Mouse (Mus musculus): Measurements from ENCODE around the gene Atp8a1. TPM values are rescaled to one million over a fixed set of nuclear protein-coding genes. Genes with fewer than 3 reads are reported as not detected.
A peak's percentile ranks its signal among the peaks of the same experiment; 100 is the strongest.

The Atp8a1 gene
- total and polyA plus RNA-seq, 2 experiments from 2014 or later: 30.9 to 83.8 TPM

DNA sequence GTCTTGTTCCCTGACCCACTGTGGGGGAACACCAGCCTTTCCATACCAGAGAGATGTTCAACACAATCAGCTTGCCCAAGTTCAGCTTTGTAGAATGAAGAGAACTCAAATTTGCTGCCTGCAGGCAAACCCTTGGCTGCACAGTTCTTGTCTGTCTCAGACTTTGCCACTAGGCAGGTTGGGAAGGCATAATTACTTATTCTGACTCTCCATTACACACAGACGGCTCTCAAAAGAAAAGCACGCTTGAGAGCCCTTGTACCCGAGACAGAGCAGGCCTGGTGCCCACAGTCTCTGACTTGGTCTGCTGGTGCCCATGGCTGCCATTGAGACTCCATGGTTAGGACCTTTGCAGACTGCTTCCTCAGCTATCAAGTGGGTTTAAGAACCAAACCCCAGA, 212.9 kb downstream of the Atp8a1 start:
- Histone ChIP-seq H3K4me2 (ENCODE audit: low read depth) (no peak overlapping the region), H3K4me3 (ENCODE audit: low read depth, low read length) (no peak overlapping the region), H3K27me3 (ENCODE audit: insufficient read depth, low read length) (no peaks in the 10 kb centered on the region), H3K27ac (ENCODE audit: low read depth, low read length) (no peak overlapping the region), H3K4me1 (ENCODE audit: insufficient read depth) (no peaks in the 10 kb centered on the region), H3K9me3 (ENCODE audit: low read length) (no peaks in the 10 kb centered on the region), H3K36me3 (ENCODE audit: insufficient read depth) (peaks cover 18% of the 10 kb centered on the region; the same call in 1 of the 2 replicates), H3K9ac (no peak overlapping the region)
- ATAC-seq: peak; percentile 67
- WGBS: 13% methylated on average over 3 of the region's 3 CpGs
- no peak for DNase-seq
- no peak for TF ChIP-seq CTCF (IDR thresholded peaks at IDR 0.05; ENCODE audit: low read depth)

- Histone ChIP-seq H3K4me2 (ENCODE audit: low read depth) (0 out of 2 replicates have a peak overlapping the region, but pooled peaks have one; percentile 10), H3K4me1 (ENCODE audit: insufficient read depth) (no peaks in the 10 kb centered on the region), H3K36me3 (ENCODE audit: insufficient read depth) (peaks cover 19% of the 10 kb centered on the region), H3K9ac (no peak overlapping the region), H3K9me3 (ENCODE audit: low read length) (no peaks in the 10 kb centered on the region), H3K27me3 (ENCODE audit: insufficient read depth, low read length) (no peaks in the 10 kb centered on the region), H3K27ac (ENCODE audit: low read depth, low read length) (no peak overlapping the region), H3K4me3 (ENCODE audit: low read depth, low read length) (no peak overlapping the region)
- ATAC-seq: peak; percentile 25
- no peak for TF ChIP-seq CTCF (IDR thresholded peaks at IDR 0.05; ENCODE audit: low read depth)
- 14% methylated on average over 10 of the region's 10 CpGs for WGBS
- no peak for DNase-seq
Observed at GRCm38 (mm10) chr5:67633831-67634268, 213.4 kb downstream of the Atp8a1 start.

DNA sequence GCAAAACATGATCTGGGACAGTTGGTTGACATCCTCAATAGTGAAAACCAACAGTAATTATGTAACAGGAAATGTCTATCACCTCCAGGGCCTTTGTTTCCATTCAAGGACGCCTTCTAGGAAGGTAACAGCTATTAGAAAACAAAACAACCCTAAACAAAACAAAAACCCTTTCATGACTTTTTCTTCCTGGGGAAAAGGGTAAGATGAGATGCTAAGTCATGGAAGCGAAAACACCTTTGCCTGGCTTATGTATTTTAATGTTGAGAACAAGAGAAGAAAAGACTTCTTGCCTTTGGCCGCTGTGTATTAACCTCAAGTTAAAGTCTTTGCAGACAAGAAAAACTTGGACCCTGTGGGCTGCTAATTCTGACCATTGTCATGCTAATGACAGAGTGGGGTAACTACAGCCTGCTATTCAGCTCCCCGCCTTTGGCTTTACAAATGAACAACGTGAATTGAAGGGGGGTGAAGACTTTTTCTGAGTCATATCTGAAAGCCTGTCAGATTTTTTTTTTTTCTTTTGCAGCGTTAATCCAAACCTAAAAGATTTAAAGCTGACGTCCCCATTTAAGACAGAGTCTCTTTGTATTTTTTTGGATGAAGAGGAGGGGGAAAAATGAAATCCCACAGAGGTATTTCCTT, 214.0 kb downstream of the Atp8a1 start:
- Histone ChIP-seq H3K4me1 (ENCODE audit: insufficient read depth) (no peaks in the 10 kb centered on the region), H3K4me3 (ENCODE audit: low read depth, low read length) (no peak overlapping the region), H3K9me3 (ENCODE audit: low read length) (no peaks in the 10 kb centered on the region), H3K27ac (ENCODE audit: low read depth, low read length) (no peak overlapping the region), H3K9ac (no peak overlapping the region), H3K36me3 (ENCODE audit: insufficient read depth) (peaks cover 22% of the 10 kb centered on the region), H3K27me3 (ENCODE audit: insufficient read depth, low read length) (no peaks in the 10 kb centered on the region), H3K4me2 (ENCODE audit: low read depth) (0 out of 2 replicates have a peak overlapping the region, but pooled peaks have one; percentile 10)
- 11% methylated on average over 7 of the region's 7 CpGs for WGBS
- DNase-seq (no peak), ATAC-seq (peak; percentile 18; the same call in 1 of the 2 replicates)
- no peak for TF ChIP-seq CTCF (IDR thresholded peaks at IDR 0.05; ENCODE audit: low read depth)

DNA sequence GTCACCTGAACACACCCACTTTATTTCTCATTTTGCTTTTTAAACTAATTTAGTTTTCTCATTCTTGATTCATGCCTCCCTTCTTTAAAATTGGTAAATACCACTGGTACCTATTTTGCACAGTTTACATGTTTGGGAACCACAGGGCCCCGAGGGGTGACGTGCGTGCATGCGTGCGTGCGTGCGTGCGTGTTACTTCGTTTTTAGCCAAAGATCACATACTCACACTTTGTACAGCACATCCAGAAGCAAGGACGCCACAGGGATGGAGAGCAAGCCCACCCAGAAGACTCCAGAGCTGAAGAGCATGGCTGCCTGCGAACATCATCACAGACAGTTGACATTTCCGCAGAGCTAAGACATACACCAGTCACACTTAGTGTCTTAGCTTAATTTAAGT, 216.0 kb downstream of the Atp8a1 start:
- ATAC-seq (no peak), DNase-seq (no peak)
- TF ChIP-seq CTCF (IDR thresholded peaks at IDR 0.05; ENCODE audit: low read depth): no peak
- Histone ChIP-seq H3K27me3 (ENCODE audit: insufficient read depth, low read length) (no peaks in the 10 kb centered on the region), H3K4me2 (ENCODE audit: low read depth) (no peak overlapping the region), H3K9me3 (ENCODE audit: low read length) (no peaks in the 10 kb centered on the region), H3K4me3 (ENCODE audit: low read depth, low read length) (no peak overlapping the region), H3K9ac (no peak overlapping the region), H3K4me1 (ENCODE audit: insufficient read depth) (no peaks in the 10 kb centered on the region), H3K36me3 (ENCODE audit: insufficient read depth) (peaks cover 16% of the 10 kb centered on the region), H3K27ac (ENCODE audit: low read depth, low read length) (no peak overlapping the region)
- 94% methylated on average over 12 of the region's 12 CpGs for WGBS

DNA sequence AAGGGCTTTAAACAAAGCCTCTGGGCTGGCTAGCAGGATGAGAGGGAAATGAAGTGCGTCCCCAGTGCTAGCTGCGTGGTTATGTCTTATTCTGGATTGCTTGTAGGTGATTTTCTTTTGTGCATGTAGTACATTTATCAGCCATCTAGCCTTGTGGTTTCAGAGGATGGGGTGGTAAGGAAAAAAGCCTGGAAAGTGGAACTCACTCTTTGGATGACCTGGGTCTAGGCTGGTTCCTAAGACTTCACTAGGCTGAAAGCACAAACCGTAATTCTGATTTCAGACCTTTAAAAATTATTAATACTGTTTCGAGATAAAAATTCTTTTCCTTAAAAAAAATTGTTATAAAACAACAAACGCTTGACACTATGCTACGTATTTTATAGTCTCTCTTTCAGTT, 217.4 kb downstream of the Atp8a1 start:
- TF ChIP-seq CTCF (IDR thresholded peaks at IDR 0.05; ENCODE audit: low read depth): no peak
- WGBS: 91% methylated on average over 6 of the region's 6 CpGs
- DNase-seq (no peak), ATAC-seq (no peak)
- Histone ChIP-seq H3K36me3 (ENCODE audit: insufficient read depth) (peaks cover 15% of the 10 kb centered on the region), H3K4me3 (ENCODE audit: low read depth, low read length) (no peak overlapping the region), H3K27ac (ENCODE audit: low read depth, low read length) (no peak overlapping the region), H3K4me2 (ENCODE audit: low read depth) (no peak overlapping the region), H3K9ac (no peak overlapping the region), H3K9me3 (ENCODE audit: low read length) (no peaks in the 10 kb centered on the region), H3K27me3 (ENCODE audit: insufficient read depth, low read length) (no peaks in the 10 kb centered on the region), H3K4me1 (ENCODE audit: insufficient read depth) (no peaks in the 10 kb centered on the region)

- H3K9ac ChIP-seq: no peak overlapping the region
- H3K4me3 ChIP-seq (ENCODE audit: low read depth, low read length): no peak overlapping the region
- ATAC-seq (no peak), DNase-seq (no peak)
- peaks cover 15% of the 10 kb centered on the region for H3K36me3 ChIP-seq (ENCODE audit: insufficient read depth)
- no peak for TF ChIP-seq CTCF (IDR thresholded peaks at IDR 0.05; ENCODE audit: low read depth)
- H3K4me1 ChIP-seq (ENCODE audit: insufficient read depth): no peaks in the 10 kb centered on the region
- H3K27me3 ChIP-seq (ENCODE audit: insufficient read depth, low read length): no peaks in the 10 kb centered on the region
- no peak overlapping the region for H3K27ac ChIP-seq (ENCODE audit: low read depth, low read length)
- WGBS: 67% methylated on average over 7 of the region's 7 CpGs
- no peak overlapping the region for H3K4me2 ChIP-seq (ENCODE audit: low read depth)
- H3K9me3 ChIP-seq (ENCODE audit: low read length): no peaks in the 10 kb centered on the region
Observed at GRCm38 (mm10) chr5:67629440-67629839, 217.8 kb downstream of the Atp8a1 start.

- H3K36me3 ChIP-seq (ENCODE audit: insufficient read depth): peaks cover 15% of the 10 kb centered on the region
- no peak overlapping the region for H3K27ac ChIP-seq (ENCODE audit: low read depth, low read length)
- no peak overlapping the region for H3K4me3 ChIP-seq (ENCODE audit: low read depth, low read length)
- no peak overlapping the region for H3K4me2 ChIP-seq (ENCODE audit: low read depth)
- DNase-seq (no peak), ATAC-seq (no peak)
- no peak for TF ChIP-seq CTCF (IDR thresholded peaks at IDR 0.05; ENCODE audit: low read depth)
- no peak overlapping the region for H3K9ac ChIP-seq
- WGBS: 79% methylated on average over 9 of the region's 9 CpGs
- H3K27me3 ChIP-seq (ENCODE audit: insufficient read depth, low read length): no peaks in the 10 kb centered on the region
- no peaks in the 10 kb centered on the region for H3K9me3 ChIP-seq (ENCODE audit: low read length)
- H3K4me1 ChIP-seq (ENCODE audit: insufficient read depth): no peaks in the 10 kb centered on the region
Observed at GRCm38 (mm10) chr5:67628180-67628940, 218.9 kb downstream of the Atp8a1 start.

Data from forebrain, postnatal 0 days (tissue).